Mouse (Mus musculus) lung, postnatal 0 days (tissue): ENCODE results near the gene D430041D05Rik.

Experiments used
- CTCF ChIP-seq: IDR thresholded peaks from 2 replicates; pipeline ENCODE4 v1.5.1; 2016; ENCODE audit warnings: antibody characterized with exemption, mild to moderate bottlenecking
- EP300 ChIP-seq: IDR thresholded peaks from 2 replicates; pipeline ENCODE4 v1.6.1; 2016; ENCODE audit warnings: antibody characterized with exemption, mild to moderate bottlenecking, control low read depth

DNA sequence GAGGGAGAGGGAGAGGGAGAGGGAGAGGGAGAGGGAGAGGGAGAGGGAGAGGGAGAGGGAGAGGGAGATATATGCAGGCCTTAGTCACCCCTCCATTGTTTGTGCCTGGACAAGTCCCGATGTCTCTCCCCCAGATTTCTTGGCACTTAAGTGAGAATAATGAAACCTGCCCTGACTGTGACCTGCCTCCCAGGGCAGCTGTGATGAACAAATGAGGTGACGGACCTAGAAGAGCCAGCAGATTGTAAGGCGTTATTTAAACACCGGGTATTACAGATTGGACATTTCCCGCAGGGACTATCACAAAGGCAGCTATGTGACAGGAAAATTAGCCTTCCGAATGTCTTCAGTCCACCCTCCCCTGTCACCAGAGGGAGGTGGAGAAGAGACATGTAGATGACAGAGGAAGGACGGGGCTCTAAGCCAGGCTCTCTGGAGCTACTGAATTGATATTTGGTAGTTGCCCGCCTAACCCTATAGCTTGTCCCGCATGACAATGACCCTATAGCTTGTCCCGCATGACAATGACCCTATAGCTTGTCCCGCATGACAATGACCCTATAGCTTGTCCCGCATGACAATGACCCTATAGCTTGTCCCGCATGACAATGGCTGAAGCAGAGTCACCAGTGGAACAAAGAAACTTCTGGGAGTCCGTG is 191.0 kb downstream of the D430041D05Rik start:
- TF ChIP-seq EP300 (peak; percentile 30; the same call in 1 of the 2 replicates), CTCF (no peak)
